5 mouse cellular contexts compared by ENCODE assay signal in the genomic region with DNA sequence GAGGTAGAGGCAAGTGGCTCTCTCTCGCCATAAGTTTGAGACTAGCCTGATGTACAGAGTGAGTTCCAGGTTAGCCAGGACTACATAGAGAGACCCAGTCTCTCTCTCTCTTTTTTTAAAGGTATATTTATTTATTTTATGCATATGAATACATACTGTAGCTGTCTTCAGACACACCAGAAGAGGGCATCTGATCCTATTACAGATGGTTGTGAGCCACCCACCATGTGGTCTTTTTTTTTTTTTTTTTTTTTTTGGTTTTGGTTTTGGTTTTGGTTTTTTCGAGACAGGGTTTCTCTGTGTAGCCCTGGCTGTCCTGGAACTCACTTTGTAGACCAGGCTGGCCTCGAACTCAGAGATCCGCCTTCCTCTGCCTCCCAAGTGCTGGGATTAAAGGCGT. TPM values are rescaled to one million over a fixed set of nuclear protein-coding genes. Genes with fewer than 3 reads are reported as not detected.
"Had no signal": no experiment of that assay in that cellular context is flagged by ENCODE, and none has a peak within 500 bp of the region (broad histone marks: within the 10 kb centered on the region; RNA-seq: fewer than 3 reads in every experiment).

No protein-coding gene starts in this region.

RNA-seq across cellular contexts. Expression of gene Derl3, which starts 5.7 kb away (rescaled TPM):
- total RNA-seq: common myeloid progenitor, adult 5-6 weeks; gastrocnemius, postnatal 14 days; gastrocnemius, postnatal 25 days; gastrocnemius, postnatal 36 days had no signal
- polyA plus RNA-seq: erythroblast, embryonic 14.5 days had no signal

RNA-seq across cellular contexts. Expression of gene Mmp11, which starts 48.8 kb away (rescaled TPM):
- polyA plus RNA-seq: erythroblast, embryonic 14.5 days had no signal
